Mouse (Mus musculus) bone marrow, adult 2 months (tissue): ENCODE results near the gene Rpgrip1l.

ENCODE experiments used
- CTCF ChIP-seq: fragments of 200-500 bp; IDR thresholded peaks from 2 replicates; pipeline ENCODE4 v1.5.1; 2011; ENCODE audit warnings: low read length, control low read depth; ENCODE audit not compliant: control insufficient read depth, insufficient read depth
- POLR2A ChIP-seq: fragments of 200-500 bp; IDR thresholded peaks from 2 replicates; pipeline ENCODE4 v1.6.1; 2011; ENCODE audit warnings: low read depth, mild to moderate bottlenecking, control low read depth, low read length, borderline replicate concordance; ENCODE audit not compliant: control insufficient read depth

DNA sequence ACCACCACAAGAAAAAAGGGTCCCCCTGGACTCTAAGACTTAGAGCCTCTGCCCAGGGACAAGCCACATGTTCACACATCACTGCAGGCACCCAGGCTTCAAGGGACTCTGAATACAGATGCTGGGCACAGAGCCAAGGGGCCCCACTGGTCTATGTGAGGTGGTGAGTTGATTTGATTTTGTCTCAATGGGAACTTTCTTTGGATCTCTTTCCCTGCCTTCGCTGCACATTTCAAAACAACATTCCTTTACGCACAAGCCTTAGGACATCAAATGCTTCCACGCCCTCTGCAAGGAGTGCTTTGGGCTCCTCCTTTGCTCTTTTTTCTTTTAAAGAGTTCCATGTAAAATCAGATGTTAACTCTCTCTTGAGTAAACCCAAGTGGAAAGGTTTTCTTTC is 115.0 kb downstream of the Rpgrip1l start:
- TF ChIP-seq POLR2A (no peak), CTCF (no peak)
